Comparison of ENCODE assay signal across 28 mouse cellular contexts in genomic region chr14:31316613-31317012, GRCm38 (mm10). TPM values are rescaled to one million over a fixed set of nuclear protein-coding genes. Genes with fewer than 3 reads are reported as not detected.
A peak's percentile ranks its signal among the peaks of the same experiment; 100 is the strongest.
DNase-seq lines count a peak whose midpoint lies in the region; ATAC-seq and TF ChIP-seq lines count a peak whose summit lies in the region.
"Had no signal": no experiment of that assay in that cellular context is flagged by ENCODE, and none has a peak within 500 bp of the region (broad histone marks: within the 10 kb centered on the region; RNA-seq: fewer than 3 reads in every experiment).

No protein-coding gene starts in this region.

- no peaks in the 10 kb centered on the region for H3K4me1 ChIP-seq in liver, adult 2 months (ENCODE audit: control insufficient read depth, insufficient read depth, low read length)
- no peaks in the 10 kb centered on the region for H3K4me1 ChIP-seq in midbrain, embryonic 13.5 days (replicated peaks)
- H3K4me1 ChIP-seq: midbrain, embryonic 10.5 days had no signal

- no peak for TF ChIP-seq CTCF in liver, adult 2 months (IDR thresholded peaks at IDR 0.05; ENCODE audit: low read depth, low read length)
- no peak for TF ChIP-seq CTCF in Patski (IDR thresholded peaks at IDR 0.05)

- no peaks in the 10 kb centered on the region for H3K36me3 ChIP-seq in liver, adult 2 months (ENCODE audit: control insufficient read depth, insufficient read depth, low read length)
- H3K36me3 ChIP-seq in midbrain, embryonic 13.5 days: no peaks in the 10 kb centered on the region
- H3K36me3 ChIP-seq: embryonic facial prominence, embryonic 12.5 days; heart, embryonic 13.5 days; kidney, embryonic 15.5 days; limb, embryonic 13.5 days; midbrain, embryonic 10.5 days had no signal

- CTCF ChIA-PET in Patski (lab: Charles Lee): no interaction called here

- POLR2A ChIA-PET in Patski (lab: Charles Lee): no interaction called here

- TF ChIP-seq POLR2A in liver, adult 2 months (IDR thresholded peaks at IDR 0.05; ENCODE audit: extremely low read depth, insufficient read depth, low read length): no peak

- H3K27me3 ChIP-seq in liver, adult 2 months (ENCODE audit: control insufficient read depth, insufficient read depth, low read length): no peaks in the 10 kb centered on the region
- peaks cover 9% of the 10 kb centered on the region for H3K27me3 ChIP-seq in Patski
- no peaks in the 10 kb centered on the region for H3K27me3 ChIP-seq in midbrain, embryonic 13.5 days
- H3K27me3 ChIP-seq: embryonic facial prominence, embryonic 12.5 days; kidney, embryonic 15.5 days; limb, embryonic 13.5 days had no signal

- H3K4me3 ChIP-seq in liver, adult 2 months (ENCODE audit: insufficient read depth, low read depth, low read length): no peak overlapping the region
- H3K4me3 ChIP-seq in midbrain, embryonic 13.5 days (replicated peaks): no peak overlapping the region
- H3K4me3 ChIP-seq: embryonic facial prominence, embryonic 12.5 days; heart, adult 2 months; heart, embryonic 13.5 days; kidney, embryonic 15.5 days; layer of hippocampus, adult 2 months; limb, embryonic 13.5 days; midbrain, embryonic 10.5 days had no signal

- in situ Hi-C loops in Patski (cut with MboI; ENCODE audit: low pct_unique_long_range_greater_than_20kb): loop anchor here (5.0 kb wide), 1 partner anchor 44 kb away; no protein-coding TSS in a partner anchor

- H3K79me2 ChIP-seq in liver, adult 2 months (ENCODE audit: control insufficient read depth, insufficient read depth, low read length): no peaks in the 10 kb centered on the region

- H3K9ac ChIP-seq in liver, adult 2 months (ENCODE audit: low read depth, low read length): no peak overlapping the region
- no peak overlapping the region for H3K9ac ChIP-seq in midbrain, embryonic 13.5 days (replicated peaks)
- H3K9ac ChIP-seq: embryonic facial prominence, embryonic 12.5 days; heart, embryonic 13.5 days; hindbrain, embryonic 14.5 days; kidney, embryonic 15.5 days; limb, embryonic 13.5 days; lung, embryonic 14.5 days had no signal

- peak; percentile 55 for DNase-seq in liver, adult 2 months (ENCODE audit: extremely low read depth, low read depth, low spot score)
- no peak for DNase-seq in liver
- no peak for DNase-seq in Patski (ENCODE audit: low read depth, low spot score)
- peak; percentile 51 for DNase-seq in adrenal gland, postnatal 14 days
- DNase-seq in spleen, postnatal 36 days (ENCODE audit: low spot score in 2 of 2): no peak
- no peak for DNase-seq in layer of hippocampus, postnatal 14 days (ENCODE audit: low spot score in 2 of 2)
- DNase-seq: B cell, adult 2 months; cerebellum, adult 11-12 months; cerebellum, adult 9-11 months; embryo, embryonic 11 days; heart, adult 2 months; heart, postnatal 10 days; kidney, adult 18-20 months; kidney, postnatal 25 days; lung, embryonic 14.5 days; lung, postnatal 14 days; right cerebral cortex, postnatal 14 days; thymus, postnatal 4 days had no signal

- no peaks in the 10 kb centered on the region for H3K9me3 ChIP-seq in midbrain, embryonic 13.5 days
- H3K9me3 ChIP-seq: embryonic facial prominence, embryonic 12.5 days; heart, embryonic 13.5 days; kidney, embryonic 15.5 days; limb, embryonic 13.5 days; midbrain, embryonic 10.5 days had no signal

- 64% methylated on average over 12 of the region's 12 CpGs for WGBS in liver, adult 2 months
- WGBS in midbrain, embryonic 13.5 days: 90% methylated on average over 12 of the region's 12 CpGs

- ATAC-seq in Patski: peak; percentile 49
- ATAC-seq in midbrain, embryonic 13.5 days: no peak
- ATAC-seq: forebrain, embryonic 14.5 days had no signal

- H3K4me2 ChIP-seq in midbrain, embryonic 13.5 days (replicated peaks): no peak overlapping the region
- H3K4me2 ChIP-seq: embryonic facial prominence, embryonic 12.5 days; heart, embryonic 13.5 days; hindbrain, embryonic 14.5 days; kidney, embryonic 15.5 days; limb, embryonic 13.5 days; lung, embryonic 14.5 days had no signal

- no peak overlapping the region for H3K27ac ChIP-seq in liver, adult 2 months (replicated peaks; ENCODE audit: insufficient read depth, low read depth, low read length)
- H3K27ac ChIP-seq in midbrain, embryonic 13.5 days: no peak overlapping the region
- H3K27ac ChIP-seq: embryonic facial prominence, embryonic 12.5 days; heart, adult 2 months; heart, embryonic 13.5 days; hindbrain, embryonic 14.5 days; kidney, embryonic 15.5 days; layer of hippocampus, adult 2 months; limb, embryonic 13.5 days; liver, embryonic 14.5 days; midbrain, embryonic 10.5 days had no signal

RNA-seq across cellular contexts. Expression of gene Dnah1, which starts 7.1 kb away (rescaled TPM):
- under 0.01 and 0.07 TPM in 2 replicates for total RNA-seq in liver, adult 2 months (2014; rRNA removed)
- 0.01 and 0.04 TPM in 2 replicates for polyA plus RNA-seq in liver, adult 2 months (2012; rRNA removed)
- polyA plus RNA-seq in Patski (2021): 0.10 TPM
- total RNA-seq in adrenal gland, postnatal 14 days (2021): 1.0 and 1.2 TPM in 2 replicates
- polyA plus RNA-seq in midbrain, embryonic 13.5 days (2015; fragmentation: Nextera tagmentation; extraction: Ambion mirVana): 5.0 and 5.3 TPM in 2 replicates
- 1 to 10 TPM; 2.4 TPM for total RNA-seq in layer of hippocampus, postnatal 14 days (2021)

RNA-seq across cellular contexts. Expression of gene Capn7, which starts 19.8 kb away (rescaled TPM):
- total RNA-seq in liver, adult 2 months (2014; rRNA removed): 34.8 and 38.1 TPM in 2 replicates
- polyA plus RNA-seq in liver, adult 2 months (2012; rRNA removed): 6.1 and 6.7 TPM in 2 replicates
- polyA plus RNA-seq in Patski (2021): 50.4 TPM
- total RNA-seq in adrenal gland, postnatal 14 days (2021): 36.8 and 41.2 TPM in 2 replicates
- polyA plus RNA-seq in midbrain, embryonic 13.5 days (2015; fragmentation: Nextera tagmentation; extraction: Ambion mirVana): 66.3 and 69.7 TPM in 2 replicates
- 10 to 100 TPM; 36.6 to 41.0 TPM for total RNA-seq in layer of hippocampus, postnatal 14 days (2021)

Comparison
In these comparisons a context has a peak if more than half of its experiments do, and no peak if none do; other contexts are left out.
1. DNase-seq: peak in liver, adult 2 months (single experiment) and adrenal gland, postnatal 14 days (single experiment); none in liver (single experiment), Patski (single experiment), spleen, postnatal 36 days (0 of 2) and layer of hippocampus, postnatal 14 days (0 of 2).